Mouse (Mus musculus) heart, postnatal 0 days (tissue): ENCODE data around the gene Vgll2. TPM values are rescaled to one million over a fixed set of nuclear protein-coding genes. Genes with fewer than 3 reads are reported as not detected.

Experiments
- ATAC-seq: fragments of 200-750 bp; cut with Nextera tagmentation; 2 replicates; pipeline ENCODE4 v1.8.0; 2017; ENCODE audit warnings: low read depth, moderate number of reproducible peaks, moderate library complexity; ENCODE audit not compliant: insufficient read depth
- DNase-seq: peaks from one replicate; pipeline ENCODE4 v3.0.0-alpha.2; 2016; ENCODE audit warnings: low spot score
- H3K27ac ChIP-seq: fragments of 300-500 bp; sonication (generic); 2 replicates; pipeline ENCODE4 v1.5.1; 2014; ENCODE audit warnings: low read depth, mild to moderate bottlenecking
- H3K27me3 ChIP-seq: fragments of 300-500 bp; sonication (generic); 2 replicates; pipeline ENCODE4 v1.6.1; 2014; ENCODE audit warnings: low read length, mixed read lengths; ENCODE audit not compliant: control insufficient read depth, insufficient read depth
- H3K36me3 ChIP-seq: fragments of 300-500 bp; sonication (generic); replicated peaks from 2 replicates; pipeline ENCODE4 v1.6.1; 2014; ENCODE audit warnings: low read length, mixed read lengths; ENCODE audit not compliant: control insufficient read depth, insufficient read depth
- H3K4me1 ChIP-seq: fragments of 300-500 bp; sonication (generic); 2 replicates; pipeline ENCODE4 v1.6.1; 2014; ENCODE audit warnings: antibody characterized with exemption; ENCODE audit not compliant: control insufficient read depth, insufficient read depth
- H3K4me2 ChIP-seq: fragments of 300-500 bp; sonication (generic); 2 replicates; pipeline ENCODE4 v1.6.1; 2014; ENCODE audit warnings: low read depth, mild to moderate bottlenecking, low read length, moderate library complexity
- H3K4me3 ChIP-seq: fragments of 300-500 bp; sonication (generic); 2 replicates; pipeline ENCODE4 v1.5.1; 2014; ENCODE audit warnings: low read depth, low read length
- H3K9ac ChIP-seq: fragments of 300-500 bp; sonication (generic); replicated peaks from 2 replicates; pipeline ENCODE4 v1.6.1; 2014; ENCODE audit warnings: low read depth, low read length, mixed read lengths
- H3K9me3 ChIP-seq: fragments of 300-500 bp; sonication (generic); replicated peaks from 2 replicates; pipeline ENCODE4 v1.6.1; 2016; ENCODE audit warnings: low read length; ENCODE audit not compliant: control insufficient read depth
- CTCF ChIP-seq: IDR thresholded peaks from 2 replicates; pipeline ENCODE4 v1.5.1; 2016; ENCODE audit warnings: antibody characterized with exemption, control low read depth, low read depth
- EP300 ChIP-seq: IDR thresholded peaks from 2 replicates; pipeline ENCODE4 v1.6.1; 2016; ENCODE audit warnings: antibody characterized with exemption, low read depth
- WGBS: fragments of 180-500 bp; shearing (Covaris S2); extraction: QIAGEN DNeasy Blood & Tissue Kit; methylation state at CpG from one replicate; pipeline ENCODE4 v1.1.7; 2014; 5-methylcytosine and 5-hydroxymethylcytosine counted together
- polyA plus RNA-seq: library from polyadenylated mRNA; unstranded; fragments of >200 nt; fragmentation: Nextera tagmentation; extraction: Ambion mirVana; gene quantifications from 2 replicates; pipeline ENCODE4 v1.2.1, GENCODE M21; 2015
- total RNA-seq: library from RNA; depleted of rRNA; stranded (reverse); fragments of >200 nt; gene quantifications from 2 replicates; pipeline ENCODE4 v1.2.3, GENCODE M21; 2014; ENCODE audit warnings: low replicate concordance; rRNA removed

Vgll2 gene
- total RNA-seq, result not detected in 2 replicates
- polyA plus RNA-seq, result not detected in 2 replicates

- Histone ChIP-seq H3K27me3 (peaks cover 81% of the 10 kb centered on the region), H3K4me3 (peak within 1 kb of the TSS; percentile 51), H3K36me3 (no peaks in the 10 kb centered on the region), H3K9me3 (no peaks in the 10 kb centered on the region), H3K4me1 (peaks cover 14% of the 10 kb centered on the region; the same call in 1 of the 2 replicates), H3K4me2 (peak within 1 kb of the TSS; percentile 74), H3K9ac (no peak within 1 kb of the TSS), H3K27ac (no peak within 1 kb of the TSS)
- DNase-seq (no peak), ATAC-seq (peak; percentile 33; the same call in 1 of the 2 replicates)
- TF ChIP-seq CTCF (no peak), EP300 (no peak)
- 1% methylated on average over 59 of the region's 60 CpGs for WGBS
Measured at GRCm38 (mm10) chr10:52022413-52023212, at the start of gene Vgll2. Gene Vgll2 (plus strand): TSS chr10:52022502.

- H3K4me1 ChIP-seq, result no peaks in the 10 kb centered on the region
- H3K4me3 ChIP-seq, result no peak overlapping the region
- TF ChIP-seq CTCF (no peak), EP300 (no peak)
- DNase-seq (no peak), ATAC-seq (no peak)
- H3K36me3 ChIP-seq, result no peaks in the 10 kb centered on the region
- no peak overlapping the region for H3K4me2 ChIP-seq
- WGBS, result 53% methylated on average over 4 of the region's 4 CpGs
- no peaks in the 10 kb centered on the region for H3K27me3 ChIP-seq
- H3K9me3 ChIP-seq, result no peaks in the 10 kb centered on the region
- H3K27ac ChIP-seq, result no peak overlapping the region
- H3K9ac ChIP-seq, result no peak overlapping the region
Measured at GRCm38 (mm10) chr10:51975137-51975536, 47.2 kb upstream of the Vgll2 start.

- no peak overlapping the region for H3K9ac ChIP-seq
- no peak overlapping the region for H3K4me3 ChIP-seq
- DNase-seq (no peak), ATAC-seq (no peak)
- no peaks in the 10 kb centered on the region for H3K27me3 ChIP-seq
- H3K4me2 ChIP-seq, result no peak overlapping the region
- no peaks in the 10 kb centered on the region for H3K4me1 ChIP-seq
- H3K9me3 ChIP-seq, result no peaks in the 10 kb centered on the region
- TF ChIP-seq EP300 (no peak), CTCF (no peak)
- no peak overlapping the region for H3K27ac ChIP-seq
- no peaks in the 10 kb centered on the region for H3K36me3 ChIP-seq
- 75% methylated on average over 3 of the region's 3 CpGs for WGBS
Measured at GRCm38 (mm10) chr10:51975587-51975986, 46.7 kb upstream of the Vgll2 start.

- Histone ChIP-seq H3K4me3 (no peak overlapping the region), H3K36me3 (no peaks in the 10 kb centered on the region), H3K27ac (no peak overlapping the region), H3K9me3 (no peaks in the 10 kb centered on the region), H3K4me2 (no peak overlapping the region), H3K27me3 (no peaks in the 10 kb centered on the region), H3K9ac (no peak overlapping the region), H3K4me1 (no peaks in the 10 kb centered on the region)
- 71% methylated on average over 6 of the region's 6 CpGs for WGBS
- no peak for ATAC-seq
- TF ChIP-seq EP300 (no peak), CTCF (no peak)
- DNase-seq, result no peak
Measured at GRCm38 (mm10) chr10:51981651-51982050, 40.7 kb upstream of the Vgll2 start.

- TF ChIP-seq CTCF, result no peak
- TF ChIP-seq EP300, result no peak
Measured at GRCm38 (mm10) chr10:51982395-51982794, 39.9 kb upstream of the Vgll2 start.

More at GRCm38 (mm10) chr10:51982395-51982794, 39.9 kb upstream of the Vgll2 start:
- no peak for DNase-seq
- Histone ChIP-seq H3K27ac (no peak overlapping the region), H3K4me2 (no peak overlapping the region), H3K9me3 (no peaks in the 10 kb centered on the region), H3K36me3 (no peaks in the 10 kb centered on the region), H3K4me1 (no peaks in the 10 kb centered on the region), H3K9ac (no peak overlapping the region), H3K27me3 (no peaks in the 10 kb centered on the region), H3K4me3 (no peak overlapping the region)
- 68% methylated on average over 6 of the region's 6 CpGs for WGBS
- no peak for ATAC-seq
